Mouse (Mus musculus) cerebellum, adult 8-10 months (tissue): ENCODE data around the gene Mt1.

Experiments used
- DNase-seq: peaks from one replicate; pipeline ENCODE4 v3.0.0; 2022

Mt1 gene

DNA sequence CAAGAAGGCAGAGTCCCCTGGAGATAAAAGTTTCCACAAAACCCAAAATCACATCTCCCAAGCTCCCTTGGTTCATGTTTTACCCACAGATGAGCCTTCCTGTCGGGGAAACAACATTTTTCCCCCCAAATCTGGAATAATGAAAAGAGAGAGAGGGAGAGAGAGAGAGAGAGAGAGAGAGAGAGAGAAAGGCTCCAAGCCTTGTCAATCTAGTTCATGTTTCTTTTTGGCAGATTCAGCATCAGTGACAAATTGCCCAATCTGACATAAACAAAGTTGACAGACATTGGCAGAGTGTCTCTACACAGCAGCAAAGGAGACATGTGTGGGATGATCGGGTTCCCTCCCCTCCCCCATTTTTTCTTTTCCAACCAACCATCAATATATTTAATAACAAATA is 28.6 kb downstream of the Mt1 start:
- no peak for DNase-seq

DNA sequence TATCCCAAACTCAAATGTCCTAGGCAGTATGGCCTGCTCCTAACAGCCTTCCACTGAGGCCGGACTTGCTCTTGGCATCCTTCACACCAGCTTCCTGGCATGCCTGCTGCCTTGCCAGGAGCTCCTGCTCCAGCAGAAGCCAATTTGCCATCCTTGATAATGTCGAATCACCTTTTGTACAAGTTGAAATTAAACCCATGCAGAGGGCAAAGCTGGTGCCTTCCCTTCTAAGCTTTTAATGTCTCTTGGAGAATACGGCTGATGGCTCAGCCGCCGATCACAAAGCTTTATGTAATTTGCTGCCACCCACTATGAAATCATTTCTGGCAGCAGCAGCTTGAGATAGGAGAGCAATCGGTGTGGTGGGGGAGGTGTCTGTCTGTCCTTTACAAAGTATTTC is 30.8 kb downstream of the Mt1 start:
- DNase-seq: peak; percentile 45

DNA sequence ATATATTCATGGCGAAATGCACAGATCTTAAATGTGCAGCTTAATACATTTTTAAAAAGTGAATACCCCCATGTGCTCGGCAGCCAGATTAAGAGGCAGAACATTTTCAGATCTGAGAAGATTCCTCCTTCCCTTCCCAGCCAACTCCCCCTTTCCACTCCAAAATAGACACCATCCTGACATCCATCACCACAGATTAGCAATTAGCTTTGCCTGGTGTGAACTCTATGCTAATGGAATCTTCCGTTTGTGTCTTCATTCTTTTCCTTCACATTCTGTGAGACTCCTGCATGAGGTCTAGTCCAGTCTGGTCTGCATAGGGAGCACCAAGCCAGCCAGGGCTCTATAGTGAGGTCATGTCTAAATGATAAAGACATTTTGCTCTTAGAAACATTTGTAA is 31.3 kb downstream of the Mt1 start:
- DNase-seq: no peak

DNA sequence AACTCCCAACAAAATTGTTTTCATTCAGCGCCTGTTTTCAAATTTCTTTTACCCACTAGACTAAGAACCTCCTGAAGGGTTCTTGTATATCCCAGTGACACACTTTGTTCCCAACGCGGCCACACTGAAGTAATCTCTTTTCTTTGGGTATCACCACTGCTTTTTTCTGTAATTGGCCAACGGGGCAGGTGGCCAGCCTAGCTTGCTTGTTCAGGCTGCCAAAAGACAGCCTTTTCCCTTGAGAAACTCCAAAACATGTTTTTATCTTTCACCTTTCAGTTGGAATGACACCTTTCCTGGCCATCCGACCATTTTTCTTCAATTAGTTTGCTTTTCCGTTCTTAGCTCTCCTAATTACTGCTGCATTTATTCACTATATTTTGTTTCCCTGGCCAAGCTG is 34.9 kb downstream of the Mt1 start:
- DNase-seq: no peak

DNA sequence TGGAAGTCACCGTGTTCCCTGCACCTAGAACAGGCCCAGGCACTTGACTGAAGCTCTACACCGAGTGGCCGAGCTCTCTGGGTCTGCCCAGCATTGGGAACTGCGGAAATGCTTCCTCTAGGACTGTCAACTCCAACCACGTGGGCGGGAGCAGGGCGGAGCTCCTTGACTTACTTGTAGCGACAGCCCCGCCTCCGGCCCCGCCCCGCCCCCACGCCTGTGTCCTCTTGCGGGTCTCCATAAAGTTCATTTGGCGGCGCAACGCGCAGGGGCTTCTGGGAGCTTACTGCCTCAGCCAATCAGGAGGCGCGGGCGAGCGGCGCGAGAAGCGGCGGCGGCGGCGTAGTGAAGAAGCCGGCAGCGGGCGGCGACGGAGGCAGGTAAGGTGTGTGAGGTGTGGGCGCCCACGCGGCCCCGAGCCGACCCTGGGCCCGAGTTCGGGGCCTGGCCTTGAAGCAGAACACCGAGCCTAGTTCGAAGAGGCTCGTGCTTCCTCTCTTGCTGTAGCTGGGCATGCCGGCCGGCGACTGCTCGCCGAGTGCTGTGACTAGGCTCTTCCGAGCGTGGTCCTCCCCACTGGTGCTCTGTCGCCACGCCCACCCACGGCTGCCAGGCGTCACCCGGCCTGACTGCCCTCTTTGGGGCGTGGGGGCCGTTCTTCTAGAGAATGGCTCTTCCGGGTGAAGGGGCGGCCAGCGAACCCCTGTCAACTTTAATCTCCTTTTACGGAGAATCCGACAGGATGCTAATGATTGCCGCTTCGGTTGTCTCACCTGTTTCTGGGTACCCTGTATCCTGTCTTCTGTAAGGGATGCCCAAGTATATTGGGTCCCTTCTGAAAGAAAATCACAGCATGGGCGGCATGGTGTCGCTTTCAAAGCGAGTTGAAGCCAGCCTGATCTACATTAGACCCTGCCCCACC is 35.6 kb downstream of the Mt1 start, which contains the start of gene Nup93:
Gene Nup93, plus strand, starts transcription at position 313 of the 922 bp plus-strand sequence.
- peak; percentile 98 for DNase-seq

DNA sequence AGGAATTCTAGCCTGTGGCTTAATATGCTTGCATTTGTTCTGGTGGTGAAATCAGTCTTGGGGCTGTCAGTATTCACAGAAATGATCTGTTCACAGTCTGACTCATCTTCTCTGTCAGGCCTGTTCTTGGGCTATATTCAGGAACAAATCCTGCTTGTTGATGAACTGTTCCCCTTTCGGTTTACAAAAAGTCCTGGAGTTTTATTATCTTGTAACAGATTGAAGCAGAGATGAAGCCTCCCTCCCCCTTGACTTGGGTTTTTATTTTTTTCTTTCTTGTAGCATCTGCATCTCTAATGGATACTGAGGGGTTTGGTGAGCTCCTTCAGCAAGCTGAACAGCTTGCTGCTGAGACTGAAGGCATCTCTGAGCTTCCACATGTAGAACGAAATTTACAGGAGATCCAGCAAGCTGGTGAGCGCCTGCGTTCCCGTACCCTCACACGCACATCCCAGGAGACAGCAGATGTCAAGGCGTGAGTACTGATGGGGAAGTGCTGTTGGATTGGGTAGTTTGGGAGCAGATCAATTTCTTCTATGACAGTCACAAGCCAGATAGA is 48.6 kb downstream of the Mt1 start:
- DNase-seq: no peak
